Mouse (Mus musculus) spleen, postnatal 14 days (tissue): ENCODE results near the gene Itpr1.

Experiments used
- DNase-seq, 2 experiments: peaks; one replicate each; pipeline ENCODE4 v3.0.0; 2021 to 2022; ENCODE audit warnings: low spot score in 2 of 2

Itpr1 gene

GRCm38 (mm10) chr6:108214294-108214925 is 1.5 kb downstream of the Itpr1 start:
- DNase-seq, result no peak

- no peak for DNase-seq
Measured at GRCm38 (mm10) chr6:108216091-108216490, 3.2 kb downstream of the Itpr1 start.

DNA sequence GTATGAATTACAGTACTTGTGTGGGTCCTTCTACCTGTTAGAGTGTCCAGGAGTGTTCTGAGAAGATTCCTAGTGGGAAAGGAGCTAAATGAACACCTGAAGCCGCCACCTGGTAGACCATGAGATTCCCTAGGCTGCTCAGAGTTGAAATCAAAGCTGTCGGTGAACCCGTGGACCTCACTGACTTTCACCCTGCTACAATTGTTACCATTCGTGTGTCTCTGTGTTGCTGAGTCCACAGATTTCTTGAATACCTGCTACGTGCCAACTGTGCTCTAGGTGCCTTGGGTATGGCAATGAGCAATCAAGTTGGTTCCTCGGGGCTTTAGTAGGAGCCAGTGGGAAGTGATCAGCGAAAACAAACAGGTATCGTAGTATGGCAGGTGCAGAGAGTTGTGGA is 3.9 kb downstream of the Itpr1 start:
- no peak for DNase-seq

GRCm38 (mm10) chr6:108217987-108218386 is 5.1 kb downstream of the Itpr1 start:
- no peak for DNase-seq

- no peak for DNase-seq
Measured at GRCm38 (mm10) chr6:108222435-108222834, 9.5 kb downstream of the Itpr1 start.

DNA sequence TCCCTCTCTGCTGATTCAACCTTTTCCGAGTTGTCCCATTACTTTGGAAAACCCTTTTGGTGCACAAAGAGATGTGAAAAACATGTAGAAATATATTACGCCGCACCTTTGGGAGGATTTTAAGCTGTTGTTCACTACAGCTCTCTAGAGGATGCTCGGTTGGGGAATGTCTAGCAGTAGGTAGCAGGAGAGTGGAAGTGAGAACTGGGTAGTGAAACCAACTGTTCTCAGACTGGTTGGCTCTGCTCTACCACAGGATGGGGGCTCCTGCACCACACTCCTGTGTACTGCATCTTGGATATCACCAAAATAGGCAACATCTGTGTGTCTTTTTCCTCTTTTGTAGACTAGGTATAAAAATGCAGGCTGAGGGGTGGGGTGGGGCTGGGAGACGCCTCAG is 10.0 kb downstream of the Itpr1 start:
- DNase-seq, result no peak

- no peak for DNase-seq
Measured at GRCm38 (mm10) chr6:108224361-108224760, 11.5 kb downstream of the Itpr1 start.

DNA sequence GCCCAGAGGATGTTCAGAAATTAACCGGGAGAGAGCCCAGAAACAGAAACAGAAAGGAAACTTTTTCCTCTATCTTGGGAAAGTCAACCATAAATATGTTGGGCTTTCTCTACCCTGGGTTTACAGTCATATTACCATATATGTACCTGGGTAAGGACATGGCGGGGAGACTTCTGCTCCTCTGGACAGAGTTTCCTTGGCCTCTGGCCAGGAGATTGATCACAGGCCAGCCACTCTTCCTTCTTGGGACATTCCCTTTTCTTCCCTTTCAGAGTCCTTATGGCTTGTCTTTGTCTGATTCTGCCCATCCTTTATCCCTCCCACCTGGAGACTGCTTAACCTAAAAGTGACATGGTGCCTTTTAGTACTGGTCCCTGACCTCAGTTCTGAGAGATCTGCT is 12.1 kb downstream of the Itpr1 start:
- no peak for DNase-seq

DNA sequence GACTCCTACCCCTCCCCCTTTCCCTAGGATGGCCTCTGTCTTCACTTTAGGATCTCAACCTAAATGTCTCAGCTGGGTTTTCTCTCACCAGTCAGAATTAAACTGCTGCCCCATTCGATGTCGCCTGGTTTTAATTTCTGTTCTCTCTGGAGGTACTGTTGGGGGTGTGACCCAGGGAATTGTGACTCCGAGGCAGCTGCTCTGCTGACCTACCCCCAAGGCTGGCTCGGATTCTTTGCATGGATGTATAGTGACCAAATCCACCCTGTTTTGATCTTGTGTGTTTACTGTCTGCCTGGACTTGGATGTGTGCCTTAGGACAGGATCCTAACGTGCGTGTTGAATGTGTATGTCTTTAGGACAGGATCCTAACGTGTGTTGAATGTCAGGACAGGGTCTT is 13.3 kb downstream of the Itpr1 start:
- DNase-seq, result no peak

GRCm38 (mm10) chr6:108227461-108227860 is 14.6 kb downstream of the Itpr1 start:
- no peak for DNase-seq

- no peak for DNase-seq
Measured at GRCm38 (mm10) chr6:108228048-108228447, 15.2 kb downstream of the Itpr1 start.

DNA sequence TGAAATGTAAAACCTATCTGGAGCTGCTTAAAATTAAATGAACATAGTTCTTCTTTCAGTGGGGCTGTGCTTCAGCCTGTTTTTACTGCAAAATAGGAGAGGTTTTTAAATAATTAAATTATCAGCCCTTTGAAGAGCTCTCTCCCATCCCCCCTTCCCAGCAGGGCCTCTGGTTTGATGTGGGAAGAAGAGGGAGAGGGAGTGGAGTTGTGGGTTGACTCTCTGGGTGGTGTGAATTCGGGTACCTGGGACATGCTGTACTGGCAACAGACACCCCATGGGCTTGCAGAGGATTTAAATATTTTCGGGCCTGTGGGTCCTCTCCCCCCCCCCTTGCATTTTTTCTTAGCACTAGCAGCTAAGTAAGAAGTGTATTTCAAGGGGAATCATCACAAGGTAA is 15.7 kb downstream of the Itpr1 start:
- no peak for DNase-seq

- DNase-seq, result no peak
Measured at GRCm38 (mm10) chr6:108230608-108231007, 17.7 kb downstream of the Itpr1 start.

DNA sequence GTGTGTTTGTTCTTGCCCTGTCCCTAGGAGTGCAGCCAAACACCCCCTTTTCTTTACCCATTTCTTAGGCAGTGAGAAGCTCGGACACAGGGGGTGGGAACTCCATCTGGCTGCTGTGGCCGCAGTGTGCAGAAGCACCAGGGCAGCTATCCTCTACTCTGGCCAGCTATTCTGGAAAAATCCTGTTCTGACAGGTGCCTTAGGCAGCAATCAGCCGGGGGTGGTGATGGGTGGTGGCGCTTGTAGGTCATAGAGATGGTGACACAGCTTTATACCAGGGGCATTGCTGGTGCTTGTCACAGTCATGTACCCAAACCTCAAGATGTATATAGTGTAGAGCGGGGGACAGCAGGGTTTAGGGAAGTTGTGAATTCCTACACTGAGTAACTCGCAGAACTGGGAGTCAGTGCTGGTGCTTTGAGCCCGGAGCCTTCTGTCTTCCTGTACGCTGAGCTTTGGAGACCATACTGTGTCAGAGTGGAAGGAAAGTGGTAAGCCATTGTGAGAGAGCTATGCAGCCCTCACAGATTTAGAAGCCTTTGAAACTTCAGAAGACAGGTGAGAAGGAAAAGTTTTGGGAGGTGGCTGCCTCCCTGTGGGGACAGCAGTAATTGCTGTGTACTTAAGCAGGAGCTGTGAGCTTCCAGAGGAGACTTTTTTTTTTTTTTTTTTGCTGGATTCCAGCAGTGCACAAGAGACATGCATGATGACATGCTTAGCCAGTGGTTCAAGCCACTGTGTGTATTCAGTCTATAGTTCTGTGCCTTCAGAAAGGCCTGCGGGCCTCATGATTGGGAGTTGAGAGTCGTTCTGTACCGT is 19.2 kb downstream of the Itpr1 start:
- DNase-seq, result no peak

DNA sequence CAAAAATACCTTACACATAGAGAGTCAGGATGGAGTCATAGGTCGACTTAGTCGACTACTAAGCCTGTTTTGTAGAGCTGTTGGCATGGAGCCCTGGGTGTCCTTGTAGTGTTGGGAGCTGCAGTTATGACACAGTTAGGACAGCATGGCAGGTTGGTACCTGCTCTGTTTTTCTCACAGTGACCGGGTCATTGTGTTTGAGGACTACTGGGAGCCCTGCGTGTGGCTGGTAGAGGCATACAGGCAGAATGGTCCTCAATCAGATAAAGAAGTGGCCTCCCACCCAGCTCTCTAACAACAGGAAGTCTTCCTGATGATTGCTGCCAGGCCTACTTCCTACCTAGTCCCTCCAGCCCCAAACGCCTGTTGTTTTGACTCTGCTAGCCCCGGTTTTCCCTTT is 20.2 kb downstream of the Itpr1 start:
- DNase-seq, result no peak

DNA sequence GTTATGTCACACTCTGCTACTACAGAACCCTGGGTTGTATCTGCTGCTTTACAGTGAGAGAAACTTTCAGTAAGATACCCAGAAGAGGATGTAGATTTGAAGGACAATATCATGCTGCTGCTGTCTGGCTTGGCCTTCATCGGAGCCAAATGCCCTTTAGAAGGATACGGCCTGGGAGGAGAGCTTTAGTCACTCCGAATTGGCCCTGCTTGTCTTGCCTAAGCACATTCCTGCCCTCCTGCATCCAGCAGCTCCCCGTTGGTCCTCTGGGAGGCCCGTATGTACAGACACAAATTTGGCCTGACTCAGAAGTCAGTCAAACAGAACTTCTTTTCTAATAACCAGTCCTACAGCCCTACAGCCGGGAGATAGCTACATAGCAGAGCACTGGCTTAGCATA is 21.6 kb downstream of the Itpr1 start:
- DNase-seq, result no peak

- no peak for DNase-seq
Measured at GRCm38 (mm10) chr6:108235680-108236123, 22.8 kb downstream of the Itpr1 start.

GRCm38 (mm10) chr6:108236411-108236921 is 23.6 kb downstream of the Itpr1 start:
- no peak for DNase-seq

DNA sequence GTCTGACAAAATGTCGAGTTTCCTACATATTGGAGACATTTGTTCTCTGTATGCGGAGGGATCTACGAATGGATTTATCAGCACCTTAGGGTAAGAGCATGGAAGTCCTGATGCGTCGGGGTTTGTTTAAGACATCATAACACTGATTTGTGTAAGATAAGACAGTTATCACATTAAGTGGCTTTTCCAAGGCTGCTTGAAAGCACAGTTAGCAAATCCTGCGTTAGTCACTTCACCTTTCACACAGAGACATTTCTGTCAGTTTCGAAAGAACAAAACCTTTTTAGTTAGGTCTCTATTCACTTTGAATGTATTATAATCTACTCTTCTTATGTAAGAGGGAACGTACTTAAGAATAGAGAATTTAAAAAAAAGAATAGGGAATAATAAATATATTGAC is 24.1 kb downstream of the Itpr1 start:
- DNase-seq, result no peak

GRCm38 (mm10) chr6:108237585-108237984 is 24.7 kb downstream of the Itpr1 start:
- DNase-seq, result no peak

GRCm38 (mm10) chr6:108238011-108238410 is 25.1 kb downstream of the Itpr1 start:
- DNase-seq, result no peak

- DNase-seq, result no peak
Measured at GRCm38 (mm10) chr6:108239056-108239455, 26.2 kb downstream of the Itpr1 start.

GRCm38 (mm10) chr6:108240004-108240403 is 27.1 kb downstream of the Itpr1 start:
- no peak for DNase-seq
